ENCODE assay signal across 19 mouse cellular contexts in the genomic region with DNA sequence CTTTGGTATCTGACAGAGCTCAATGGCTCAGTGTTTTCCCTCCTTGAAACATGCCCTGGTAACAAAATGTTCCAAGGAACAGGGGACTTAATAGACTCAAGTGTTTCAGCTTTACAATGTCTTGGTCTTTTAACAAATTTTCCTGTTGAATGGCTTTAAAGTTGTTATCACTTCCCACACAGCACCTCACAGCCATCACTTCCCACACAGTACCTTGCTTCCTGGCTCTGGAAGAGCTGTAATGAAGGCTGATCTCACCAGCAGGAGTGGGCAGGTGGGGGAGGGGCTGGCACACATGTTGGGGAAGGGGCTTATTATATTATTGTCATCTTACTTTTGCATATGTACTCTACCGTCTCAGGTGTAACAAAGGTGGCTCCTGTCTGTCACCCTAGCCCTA. TPM values are rescaled to one million over a fixed set of nuclear protein-coding genes. Genes with fewer than 3 reads are reported as not detected.
DNase-seq lines count a peak whose midpoint lies in the region; ATAC-seq and TF ChIP-seq lines count a peak whose summit lies in the region.
"Had no signal": no experiment of that assay in that cellular context is flagged by ENCODE, and none has a peak within 500 bp of the region (broad histone marks: within the 10 kb centered on the region; RNA-seq: fewer than 3 reads in every experiment).

No protein-coding gene starts in this region.

- no peaks in the 10 kb centered on the region for H3K27me3 ChIP-seq in heart, embryonic 11.5 days (ENCODE audit: control insufficient read depth, insufficient read depth, low read length)
- H3K27me3 ChIP-seq: embryonic facial prominence, embryonic 12.5 days; heart, embryonic 13.5 days; hindbrain, embryonic 15.5 days had no signal

- peaks cover 5% of the 10 kb centered on the region for H3K4me1 ChIP-seq in heart, embryonic 11.5 days (ENCODE audit: control insufficient read depth, insufficient read depth, low read length)
- H3K4me1 ChIP-seq: embryonic facial prominence, embryonic 12.5 days; hindbrain, embryonic 15.5 days had no signal

- no peak overlapping the region for H3K4me2 ChIP-seq in heart, embryonic 11.5 days
- H3K4me2 ChIP-seq: embryonic facial prominence, embryonic 12.5 days; heart, embryonic 13.5 days; hindbrain, embryonic 15.5 days had no signal

- 70% methylated on average over 1 of the region's 1 CpGs for WGBS in heart, embryonic 11.5 days (ENCODE audit: insufficient replicate concordance)

- H3K9me3 ChIP-seq in heart, embryonic 11.5 days (replicated peaks; ENCODE audit: control insufficient read depth, low read length), result no peaks in the 10 kb centered on the region
- H3K9me3 ChIP-seq: embryonic facial prominence, embryonic 12.5 days; heart, embryonic 13.5 days; hindbrain, embryonic 15.5 days had no signal

- no peak for TF ChIP-seq CTCF in left cerebral cortex, adult 2 months (IDR thresholded peaks at IDR 0.05)

- peak; percentile 43 for DNase-seq in heart, adult 11 months
- DNase-seq in right cerebral cortex, adult 18-20 months, result peak; percentile 63
- DNase-seq in right cerebral cortex, postnatal 25 days, result no peak
- peak; percentile 76 for DNase-seq in brain, adult 2 months (ENCODE audit: low read depth, low spot score)
- DNase-seq in left cerebral cortex, adult 2 months (ENCODE audit: extremely low spot score in 1 of 2, low spot score in 2 of 2), result peak; percentile 41 to 43
- DNase-seq in B cell, adult 2 months, result no peak
- no peak for DNase-seq in lung, adult 18-20 months
- DNase-seq: adrenal gland, adult 2 months; adrenal gland, postnatal 25 days; cerebellum, adult 11 months; cerebellum, adult 9-10 months; cerebellum, postnatal 25 days; gastrocnemius, postnatal 14 days; heart, postnatal 36 days had no signal

- no peak overlapping the region for H3K9ac ChIP-seq in heart, embryonic 11.5 days (ENCODE audit: low read depth, low read length)
- H3K9ac ChIP-seq: embryonic facial prominence, embryonic 12.5 days; heart, embryonic 13.5 days; hindbrain, embryonic 15.5 days had no signal

- ATAC-seq in heart, embryonic 11.5 days (replicated peaks; ENCODE audit: insufficient number of reproducible peaks, low FRiP score, low TSS enrichment), result no peak
- ATAC-seq: forebrain, embryonic 16.5 days had no signal

- H3K27ac ChIP-seq in heart, embryonic 11.5 days (ENCODE audit: low read depth, low read length), result no peak overlapping the region
- H3K27ac ChIP-seq in left cerebral cortex, adult 2 months, result no peak overlapping the region; the same call in 1 of the 2 replicates
- H3K27ac ChIP-seq: embryonic facial prominence, embryonic 12.5 days; heart, embryonic 13.5 days; hindbrain, embryonic 15.5 days had no signal

- intact Hi-C loops in left cerebral cortex, adult 2 months (cut with DNase I), result loop anchor here (1.0 to 5.0 kb wide), 3 partner anchors 17 to 157 kb away; no protein-coding TSS in a partner anchor

- no peak overlapping the region for H3K4me3 ChIP-seq in heart, embryonic 11.5 days (ENCODE audit: low read depth, low read length)
- H3K4me3 ChIP-seq in left cerebral cortex, adult 2 months, result no peak overlapping the region
- H3K4me3 ChIP-seq: embryonic facial prominence, embryonic 12.5 days; heart, embryonic 13.5 days; hindbrain, embryonic 15.5 days had no signal

- H3K36me3 ChIP-seq in heart, embryonic 11.5 days (ENCODE audit: control insufficient read depth, insufficient read depth, low read length), result no peaks in the 10 kb centered on the region
- H3K36me3 ChIP-seq: embryonic facial prominence, embryonic 12.5 days; heart, embryonic 13.5 days; hindbrain, embryonic 15.5 days had no signal

RNA-seq across cellular contexts. Expression of gene Etv5, which starts 44.4 kb away (rescaled TPM):
- polyA plus RNA-seq in heart, embryonic 11.5 days (2014; fragmentation: Nextera tagmentation; extraction: Ambion mirVana), result 21.3 and 25.1 TPM in 2 replicates
- 10 to 100 TPM; 94.7 to 97.5 TPM for total RNA-seq in left cerebral cortex, adult 2 months (2021)

Comparison
In these comparisons a context has a peak if more than half of its experiments do, and no peak if none do; other contexts are left out.
1. DNase-seq: peak in heart, adult 11 months (single experiment), right cerebral cortex, adult 18-20 months (single experiment), brain, adult 2 months (single experiment) and left cerebral cortex, adult 2 months (2 of 2); none in right cerebral cortex, postnatal 25 days (single experiment), B cell, adult 2 months (0 of 2) and lung, adult 18-20 months (0 of 2).